Mouse (Mus musculus) T-helper 17 cell (primary cell): ENCODE measurements around the gene Pithd1.
"Not testable (repeated sequence)": the region's sequence is repeated elsewhere in the genome, so short reads cannot be mapped to it uniquely, and the experiment has no call there.

Experiments
- in situ Hi-C, 2 experiments: fragments of 300-600 bp; cut with MboI, MseI; formaldehyde crosslinking; loops; 1 replicate in 1 of 2; 2 replicates in 1 of 2; pipeline ENCODE4 v1.15.1; 2025; ENCODE audit warnings: high pct_unique_total_duplicates in 2 of 2

The Pithd1 gene

GRCm38 (mm10) chr4:135993941-135994340, 6.9 kb upstream of the Pithd1 start:
- in situ Hi-C loops = no loop called here

GRCm38 (mm10) chr4:135987714-135988113, 650 bp upstream of the Pithd1 start:
- in situ Hi-C loops = loop anchor here in 1 of 2 experiments (5.0 kb wide), 1 partner anchor 40 kb away; no protein-coding TSS in a partner anchor

GRCm38 (mm10) chr4:135986301-135986942, 642 bp downstream of the Pithd1 start:
- in situ Hi-C loops = loop anchor here in 1 of 2 experiments (5.0 kb wide), 1 partner anchor 41 kb away; no protein-coding TSS in a partner anchor

- in situ Hi-C loops = loop anchor here in 1 of 2 experiments (5.0 kb wide), 1 partner anchor 42 kb away; no protein-coding TSS in a partner anchor
Observed at GRCm38 (mm10) chr4:135985769-135986168, 1.3 kb downstream of the Pithd1 start.

- in situ Hi-C loops = loop anchor here in 1 of 2 experiments (5.0 kb wide), 1 partner anchor 42 kb away; no protein-coding TSS in a partner anchor
Observed at GRCm38 (mm10) chr4:135985193-135985592, 1.9 kb downstream of the Pithd1 start.

- in situ Hi-C loops = no loop called here
Observed at GRCm38 (mm10) chr4:135984556-135984955, 2.5 kb downstream of the Pithd1 start.

- in situ Hi-C loops = no loop called here
Observed at GRCm38 (mm10) chr4:135981524-135982063, 5.5 kb downstream of the Pithd1 start.

- in situ Hi-C loops = not testable (repeated sequence)
Observed at GRCm38 (mm10) chr4:135980223-135980622, 6.8 kb downstream of the Pithd1 start.

GRCm38 (mm10) chr4:135976146-135976545, 10.9 kb downstream of the Pithd1 start:
- in situ Hi-C loops = no loop called here

- in situ Hi-C loops = loop anchor here in 1 of 2 experiments (25.0 kb wide), 1 partner anchor 189 kb away; the partner anchor contains the start of gene E2f2
Observed at GRCm38 (mm10) chr4:135972911-135973811, 13.9 kb downstream of the Pithd1 start.

GRCm38 (mm10) chr4:135972556-135972906, 14.5 kb downstream of the Pithd1 start, which contains the start of gene Lypla2:
TSS of gene Lypla2 (minus strand) at chr4:135972626.
- in situ Hi-C loops = loop anchor here in 1 of 2 experiments (25.0 kb wide), 1 partner anchor 190 kb away; the partner anchor contains the start of gene E2f2

GRCm38 (mm10) chr4:135971805-135972555, 15.1 kb downstream of the Pithd1 start:
- in situ Hi-C loops = loop anchor here in 1 of 2 experiments (25.0 kb wide), 1 partner anchor 190 kb away; the partner anchor contains the start of gene E2f2

- in situ Hi-C loops = loop anchor here in 1 of 2 experiments (25.0 kb wide), 1 partner anchor 192 kb away; the partner anchor contains the start of gene E2f2
Observed at GRCm38 (mm10) chr4:135970585-135970984, 16.5 kb downstream of the Pithd1 start.

- in situ Hi-C loops = loop anchor here in 1 of 2 experiments (25.0 kb wide), 1 partner anchor 193 kb away; the partner anchor contains the start of gene E2f2
Observed at GRCm38 (mm10) chr4:135969070-135969750, 17.9 kb downstream of the Pithd1 start.

- in situ Hi-C loops = loop anchor here in 1 of 2 experiments (25.0 kb wide), 1 partner anchor 194 kb away; the partner anchor contains the start of gene E2f2
Observed at GRCm38 (mm10) chr4:135968271-135968869, 18.7 kb downstream of the Pithd1 start.

GRCm38 (mm10) chr4:135967086-135967760, 19.8 kb downstream of the Pithd1 start:
- in situ Hi-C loops = loop anchor here in 1 of 2 experiments (25.0 kb wide), 1 partner anchor 195 kb away; the partner anchor contains the start of gene E2f2

- in situ Hi-C loops = loop anchor here in 1 of 2 experiments (25.0 kb wide), 1 partner anchor 196 kb away; the partner anchor contains the start of gene E2f2
Observed at GRCm38 (mm10) chr4:135966283-135966682, 20.8 kb downstream of the Pithd1 start.

- in situ Hi-C loops = loop anchor here in 1 of 2 experiments (25.0 kb wide), 1 partner anchor 197 kb away; the partner anchor contains the start of gene E2f2
Observed at GRCm38 (mm10) chr4:135965113-135965512, 22.0 kb downstream of the Pithd1 start.
